Mouse (Mus musculus) cortical plate, adult 2 months (tissue): ENCODE measurements at regions not wholly inside any gene's neighbourhood (a gene's known extent, or its start where the extent isn't known, plus 50 kb on each side); places are given as distances from the start of the nearest gene placed in this dataset.

Experiments
- H3K27ac ChIP-seq: fragments of 200-500 bp; 2 replicates; pipeline ENCODE4 v1.5.1; 2012; ENCODE audit warnings: low read length, control low read depth, inconsistent platforms; ENCODE audit not compliant: insufficient read depth
- H3K4me1 ChIP-seq: fragments of 200-500 bp; 2 replicates; pipeline ENCODE4 v1.6.1; 2011; ENCODE audit warnings: low read length; ENCODE audit not compliant: control insufficient read depth, insufficient read depth
- H3K4me3 ChIP-seq: fragments of 200-500 bp; 2 replicates; pipeline ENCODE4 v1.5.1; 2011; ENCODE audit warnings: mild to moderate bottlenecking, low read length, control low read depth; ENCODE audit not compliant: insufficient read depth
- CTCF ChIP-seq: fragments of 200-500 bp; IDR thresholded peaks from 2 replicates; pipeline ENCODE4 v1.5.1; 2011; ENCODE audit warnings: mild to moderate bottlenecking, control low read depth, low read length; ENCODE audit not compliant: insufficient read depth; ENCODE audit errors: extremely low read depth
- POLR2A ChIP-seq: fragments of 200-500 bp; IDR thresholded peaks from 2 replicates; pipeline ENCODE4 v1.6.1; 2011; ENCODE audit warnings: mild to moderate bottlenecking, low read length, control low read depth; ENCODE audit not compliant: insufficient read depth; ENCODE audit errors: extremely low read depth

GRCm38 (mm10) chr6:98452277-98452676 is 109.7 kb upstream of the Gm765 start:
- H3K4me1 ChIP-seq: no peaks in the 10 kb centered on the region
- no peak overlapping the region for H3K27ac ChIP-seq
- H3K4me3 ChIP-seq: no peak overlapping the region
- TF ChIP-seq CTCF (no peak), POLR2A (no peak)

GRCm38 (mm10) chr6:98435676-98436075 is 93.1 kb upstream of the Gm765 start:
- TF ChIP-seq CTCF (no peak), POLR2A (no peak)
- no peak overlapping the region for H3K27ac ChIP-seq
- no peaks in the 10 kb centered on the region for H3K4me1 ChIP-seq
- no peak overlapping the region for H3K4me3 ChIP-seq

- H3K27ac ChIP-seq: no peak overlapping the region
- no peaks in the 10 kb centered on the region for H3K4me1 ChIP-seq
- H3K4me3 ChIP-seq: no peak overlapping the region
- no peak for TF ChIP-seq POLR2A
- no peak for TF ChIP-seq CTCF
Observed at GRCm38 (mm10) chr6:98433286-98433685, 90.7 kb upstream of the Gm765 start.

GRCm38 (mm10) chr6:98429120-98429519 is 86.6 kb upstream of the Gm765 start:
- Histone ChIP-seq H3K4me1 (no peaks in the 10 kb centered on the region), H3K27ac (no peak overlapping the region), H3K4me3 (no peak overlapping the region)
- TF ChIP-seq POLR2A (no peak), CTCF (no peak)

GRCm38 (mm10) chr6:98402605-98403004 is 60.1 kb upstream of the Gm765 start:
- Histone ChIP-seq H3K4me1 (no peaks in the 10 kb centered on the region), H3K4me3 (no peak overlapping the region), H3K27ac (no peak overlapping the region)
- TF ChIP-seq POLR2A (no peak), CTCF (no peak)

GRCm38 (mm10) chr6:98394589-98394988 is 52.0 kb upstream of the Gm765 start:
- Histone ChIP-seq H3K4me1 (no peaks in the 10 kb centered on the region), H3K27ac (no peak overlapping the region), H3K4me3 (no peak overlapping the region)
- TF ChIP-seq POLR2A (no peak), CTCF (no peak)
